Mouse (Mus musculus): Measurements from ENCODE around the gene Adra1b.

Gene Adra1b

DNA sequence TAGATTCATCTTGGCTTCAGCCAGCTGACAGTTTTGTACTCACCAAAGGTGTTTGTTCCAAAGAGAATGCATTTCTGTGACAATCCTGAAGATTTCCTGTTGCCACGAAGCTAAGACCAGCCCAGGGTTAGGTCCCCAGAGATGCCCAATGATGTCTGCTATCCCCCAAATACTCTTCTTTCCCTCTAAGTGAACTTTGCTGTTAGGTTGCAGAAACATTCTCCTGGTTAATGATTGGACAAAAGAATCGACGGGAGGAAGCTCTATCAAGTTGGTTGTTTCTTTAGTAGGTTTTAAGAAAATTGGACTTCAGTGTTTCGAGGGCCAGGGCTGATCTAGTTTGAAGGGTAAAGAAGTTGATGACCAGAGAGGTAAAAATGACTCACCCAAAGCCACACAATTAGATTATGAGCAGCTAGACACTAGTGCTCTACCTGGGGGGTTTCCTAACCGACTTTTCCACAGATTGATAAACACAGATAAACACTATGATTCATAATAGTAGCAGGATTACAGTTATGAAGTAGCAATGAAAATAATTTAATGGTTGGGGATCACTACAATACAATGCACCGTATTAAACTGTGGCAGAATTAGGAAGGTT lies at the start of gene Adra1b:
Gene Adra1b (minus strand): TSS at position 160 of the 604 bp plus-strand sequence.
- no peak for DNase-seq (ENCODE audit: low spot score)

DNA sequence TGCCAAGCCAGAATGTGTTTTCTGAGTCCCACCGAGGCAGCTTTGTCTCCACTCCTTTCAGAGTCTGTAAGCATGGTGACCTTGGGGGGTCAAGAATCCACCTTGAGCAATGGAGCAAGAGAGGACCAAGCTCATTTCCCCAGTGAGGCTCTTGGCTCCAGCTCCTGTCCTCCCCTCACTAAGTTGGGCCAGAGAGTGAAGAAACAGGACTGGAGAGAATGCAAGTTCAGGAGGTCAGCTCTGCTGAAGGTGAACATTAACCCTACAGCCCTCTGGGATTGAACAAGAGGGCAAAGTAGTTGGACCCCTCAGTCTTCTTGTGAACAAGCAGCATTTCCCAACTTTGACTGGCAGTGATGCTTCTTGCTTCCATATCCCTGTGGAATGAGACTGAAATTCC lies 49.3 kb upstream of the Adra1b start:
- no peak for DNase-seq (ENCODE audit: low spot score)

DNA sequence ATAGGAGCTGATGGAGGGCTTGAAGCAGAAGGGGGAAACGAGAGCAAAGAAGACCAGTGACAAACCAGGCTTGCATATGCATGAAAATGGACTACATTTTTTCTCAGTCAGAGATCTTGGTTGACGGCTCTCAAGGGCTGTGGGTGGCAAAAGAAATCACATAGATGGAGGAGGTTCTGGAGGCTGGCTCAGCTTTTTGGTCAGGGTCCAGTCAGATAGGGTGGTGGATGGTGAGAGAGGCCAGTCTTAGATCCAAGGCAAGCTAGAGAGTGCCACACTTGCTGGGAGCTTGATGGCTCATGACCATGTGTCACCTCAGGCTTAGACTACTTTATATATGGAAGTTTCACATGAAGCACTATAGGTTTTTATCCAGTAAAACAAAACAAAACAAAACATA lies 42.8 kb upstream of the Adra1b start:
- no peak for DNase-seq (ENCODE audit: low spot score)

GRCm38 (mm10) chr11:43943167-43943566 lies 42.2 kb upstream of the Adra1b start:
- no peak for DNase-seq (ENCODE audit: low spot score)

DNA sequence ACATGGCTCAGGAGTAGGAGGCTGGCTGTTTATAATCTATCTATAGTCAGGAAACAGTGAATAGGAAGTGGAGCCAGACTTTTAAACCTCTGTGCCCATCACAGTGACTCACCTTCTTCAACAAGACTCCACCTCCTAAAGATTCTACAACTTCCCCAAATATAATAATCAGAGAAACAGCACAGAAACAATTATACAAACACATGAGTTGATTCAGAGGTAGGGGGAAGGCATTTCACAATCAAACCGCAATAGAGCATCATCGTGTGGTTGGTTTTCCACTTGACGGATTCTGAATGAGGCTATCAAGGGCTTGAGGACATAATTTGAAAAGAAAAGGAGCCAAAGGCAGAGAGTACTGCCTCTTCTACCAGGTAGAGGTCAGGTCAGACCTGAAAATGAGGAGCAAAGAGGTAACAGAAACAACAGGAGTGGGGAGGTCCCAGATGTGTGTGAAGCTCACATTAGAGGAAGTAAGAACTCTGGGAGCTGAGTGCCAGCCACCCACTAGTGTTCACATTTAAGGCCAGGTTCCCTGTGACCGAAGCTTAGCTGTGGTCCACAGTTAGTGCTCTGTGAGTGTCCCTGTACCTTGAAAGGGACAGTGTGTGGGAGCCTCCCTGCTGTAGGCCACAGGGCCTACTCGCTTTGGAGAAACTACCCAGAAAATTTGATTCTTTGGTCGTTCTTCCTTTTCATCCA lies 39.6 kb upstream of the Adra1b start:
- DNase-seq (ENCODE audit: low spot score) = no peak

- DNase-seq (ENCODE audit: low spot score) = no peak
Measured at GRCm38 (mm10) chr11:43936023-43936422, 35.0 kb upstream of the Adra1b start.

- no peak for DNase-seq (ENCODE audit: low spot score)
Measured at GRCm38 (mm10) chr11:43933480-43933879, 32.5 kb upstream of the Adra1b start.

DNA sequence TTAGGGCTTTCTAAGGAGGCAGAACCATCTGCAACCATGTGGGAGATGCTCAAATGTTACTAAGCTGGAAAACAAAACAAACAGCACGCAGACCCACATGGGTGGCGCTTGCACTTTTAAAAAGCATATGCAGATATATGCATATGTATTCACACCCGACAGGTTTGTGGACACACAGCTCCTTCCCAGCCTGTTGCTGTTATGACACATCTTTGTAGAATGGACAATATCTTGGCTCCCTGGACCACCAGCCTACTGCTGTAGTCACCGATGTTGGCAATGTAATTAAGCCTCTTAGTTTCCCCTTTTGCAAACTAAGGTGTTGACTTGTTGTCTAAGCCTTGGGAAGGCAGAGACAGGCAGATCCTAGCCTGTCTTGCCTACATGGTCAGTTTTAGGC lies 32.0 kb upstream of the Adra1b start:
- no peak for DNase-seq (ENCODE audit: low spot score)

GRCm38 (mm10) chr11:43930191-43930590 lies 29.2 kb upstream of the Adra1b start:
- no peak for DNase-seq (ENCODE audit: low spot score)

GRCm38 (mm10) chr11:43929706-43930105 lies 28.7 kb upstream of the Adra1b start:
- no peak for DNase-seq (ENCODE audit: low spot score)

- no peak for DNase-seq (ENCODE audit: low spot score)
Measured at GRCm38 (mm10) chr11:43929178-43929577, 28.2 kb upstream of the Adra1b start.

GRCm38 (mm10) chr11:43927133-43927815 lies 26.3 kb upstream of the Adra1b start:
- no peak for DNase-seq (ENCODE audit: low spot score)

DNA sequence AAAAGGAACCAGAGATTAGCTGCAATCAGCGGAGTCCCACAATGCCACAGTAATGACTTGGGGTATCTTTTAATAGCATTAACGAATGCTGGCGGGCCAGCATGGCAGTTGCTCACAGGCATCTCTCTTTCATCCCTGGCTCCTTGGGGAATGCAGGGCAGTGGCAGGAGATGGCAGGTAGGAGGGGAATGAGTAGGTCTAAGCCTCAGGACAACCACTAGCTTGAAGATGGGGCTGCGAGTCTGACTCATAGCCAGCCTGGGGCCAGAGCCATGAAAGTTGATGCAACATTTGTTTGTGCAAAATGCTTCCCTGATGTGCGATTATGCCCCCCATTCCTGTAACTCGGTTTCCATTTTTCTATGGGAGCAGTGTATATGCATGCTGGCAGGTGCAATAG lies 25.2 kb upstream of the Adra1b start:
- DNase-seq (ENCODE audit: low spot score) = no peak

DNA sequence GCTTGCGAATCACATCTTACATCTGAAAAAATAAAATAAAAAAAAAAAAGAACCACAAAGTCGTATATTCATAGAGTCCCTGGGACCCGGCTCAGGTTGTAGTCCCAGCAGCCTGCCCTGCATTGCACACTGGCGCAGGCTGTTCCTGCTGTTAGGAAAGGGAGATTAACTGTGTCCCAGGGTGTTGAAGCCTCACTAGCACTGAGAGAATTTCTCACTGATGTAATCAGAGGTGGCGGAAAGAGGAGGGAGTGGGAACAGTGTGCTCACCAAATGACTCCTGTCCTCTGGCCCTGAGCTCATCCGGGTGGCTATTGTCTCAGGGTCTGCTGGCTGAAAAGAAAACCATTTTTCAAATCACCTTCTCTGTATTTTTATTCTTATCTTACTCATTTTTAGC lies 24.6 kb upstream of the Adra1b start:
- no peak for DNase-seq (ENCODE audit: low spot score)

DNA sequence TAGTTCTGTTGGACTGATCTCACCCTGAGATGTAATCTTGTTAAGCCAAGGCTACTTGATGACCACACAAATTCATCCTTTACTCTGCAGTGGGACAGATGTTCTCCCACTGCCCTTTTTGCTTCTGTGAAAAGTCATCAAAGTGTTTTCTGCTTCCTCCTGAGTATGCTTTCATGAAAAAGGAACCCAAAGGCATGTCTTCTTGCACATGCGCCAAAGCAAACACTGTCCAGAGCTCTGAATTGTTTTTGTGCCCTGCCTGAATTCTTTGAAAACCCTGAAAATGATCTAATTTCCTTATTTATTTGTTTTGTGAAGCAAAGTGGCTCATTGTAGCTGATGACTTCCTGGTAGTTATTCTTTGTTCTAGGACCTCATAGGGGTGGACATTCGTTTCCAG lies 20.7 kb upstream of the Adra1b start:
- no peak for DNase-seq (ENCODE audit: low spot score)

GRCm38 (mm10) chr11:43919492-43920055 lies 18.6 kb upstream of the Adra1b start:
- no peak for DNase-seq (ENCODE audit: low spot score)

- no peak for DNase-seq (ENCODE audit: low spot score)
Measured at GRCm38 (mm10) chr11:43914552-43915447, 13.8 kb upstream of the Adra1b start.

GRCm38 (mm10) chr11:43912136-43912888 lies 11.3 kb upstream of the Adra1b start:
- no peak for DNase-seq (ENCODE audit: low spot score)

- no peak for DNase-seq (ENCODE audit: low spot score)
Measured at GRCm38 (mm10) chr11:43911646-43912045, 10.6 kb upstream of the Adra1b start.

DNA sequence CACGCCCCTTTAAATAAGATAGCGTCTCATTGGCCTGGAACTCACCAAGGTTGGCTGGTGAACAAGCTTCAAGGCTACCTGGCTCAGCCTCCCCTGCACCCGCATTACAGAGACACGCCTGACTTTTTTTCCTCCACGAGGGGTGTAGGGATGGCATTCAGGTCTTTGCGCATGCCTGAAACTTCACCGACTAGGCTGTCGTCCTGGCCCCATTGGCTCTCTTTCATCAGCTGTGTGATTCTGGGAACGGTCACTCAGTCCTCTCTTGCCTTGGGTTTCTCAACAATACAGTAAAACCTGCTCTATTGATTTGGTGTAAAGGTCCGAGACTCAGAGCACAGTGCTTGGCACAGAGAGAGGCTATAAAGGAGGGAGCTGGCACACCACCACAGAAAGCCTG lies 2.3 kb upstream of the Adra1b start:
- DNase-seq (ENCODE audit: low spot score) = no peak

DNA sequence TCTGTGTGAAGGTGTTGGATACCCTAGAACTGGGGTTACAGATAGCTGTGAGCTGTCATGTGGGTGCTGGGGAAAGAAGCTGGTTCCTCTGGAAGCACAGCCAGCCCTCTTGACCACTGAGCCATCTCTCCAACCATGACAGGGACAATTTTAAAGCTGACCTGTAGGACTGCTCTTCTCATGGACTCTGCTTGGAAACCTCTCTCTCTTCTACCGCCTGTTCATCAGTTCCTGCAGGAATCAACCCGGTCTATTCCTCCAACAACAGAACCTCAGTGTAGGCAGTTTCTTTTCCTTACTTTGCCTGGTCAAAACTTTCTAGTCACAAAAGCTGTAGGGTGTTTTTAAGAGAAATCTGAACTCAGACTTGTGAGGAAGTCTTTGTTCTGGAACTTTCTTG lies 1.3 kb downstream of the Adra1b start:
- DNase-seq (ENCODE audit: low spot score) = no peak

All from c-Kit-positive CD71-positive TER-119-positive erythroid progenitor cells, embryonic 14.5 days (primary cell).